Mouse (Mus musculus): ENCODE data around the gene Gbp3.
"Not testable (repeated sequence)": the region's sequence is repeated elsewhere in the genome, so short reads cannot be mapped to it uniquely, and the experiment has no call there.

The Gbp3 gene

DNA sequence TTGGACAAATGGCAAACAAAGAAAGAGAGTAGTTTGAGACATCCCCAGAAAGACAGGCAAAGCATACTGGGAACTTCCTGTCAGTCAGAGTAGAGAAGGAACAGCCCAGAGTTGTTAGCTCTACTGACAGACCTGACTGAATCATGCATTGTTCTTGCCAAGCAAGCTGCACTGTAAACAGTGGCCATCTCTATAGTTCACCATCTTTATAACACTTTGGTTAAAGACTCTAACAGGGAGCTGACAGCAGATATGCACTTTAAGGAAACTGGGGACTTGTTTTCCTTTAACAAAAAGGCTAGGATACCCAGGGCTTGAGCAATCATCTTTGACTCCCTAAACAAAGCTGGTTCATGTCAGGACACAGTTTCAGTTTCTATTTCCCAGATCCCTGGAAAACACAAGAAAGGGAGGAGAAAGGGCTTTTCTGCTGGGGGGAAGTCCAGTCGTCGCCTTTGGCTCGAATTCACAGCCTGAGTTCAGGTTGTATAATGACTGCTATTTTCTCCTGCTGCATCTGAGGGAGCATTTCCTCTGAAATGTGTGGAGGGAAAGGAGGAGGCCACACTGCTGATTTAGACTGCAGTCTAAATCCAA is at the start of gene Gbp3:
Gene Gbp3 (plus strand): TSS at position 395 of the 597 bp plus-strand sequence.
- peak in 1 of 2 experiments; percentile 48 for DNase-seq (ENCODE audit: low spot score in 2 of 2)

DNA sequence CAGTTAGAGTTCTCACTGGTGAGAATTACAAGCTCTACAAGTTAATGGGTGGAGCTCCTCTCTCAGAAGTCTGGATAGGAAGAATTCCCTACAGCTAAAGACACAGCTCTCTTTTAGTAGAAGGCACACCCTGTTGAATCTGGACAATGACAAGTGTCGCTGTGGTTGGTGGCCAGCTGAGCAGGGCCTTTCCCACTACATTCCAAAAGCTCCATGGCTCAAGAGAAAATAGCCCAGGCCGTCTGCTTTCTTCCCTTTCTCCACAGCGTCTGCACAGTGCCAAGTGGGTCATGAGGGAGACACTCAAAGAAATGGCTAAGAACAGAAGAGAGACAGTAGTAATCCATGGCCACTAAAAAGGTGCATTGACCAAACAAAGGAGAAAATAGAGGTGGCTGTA is 31.7 kb upstream of the Gbp3 start:
- no peak for DNase-seq (ENCODE audit: low spot score in 2 of 2)

DNA sequence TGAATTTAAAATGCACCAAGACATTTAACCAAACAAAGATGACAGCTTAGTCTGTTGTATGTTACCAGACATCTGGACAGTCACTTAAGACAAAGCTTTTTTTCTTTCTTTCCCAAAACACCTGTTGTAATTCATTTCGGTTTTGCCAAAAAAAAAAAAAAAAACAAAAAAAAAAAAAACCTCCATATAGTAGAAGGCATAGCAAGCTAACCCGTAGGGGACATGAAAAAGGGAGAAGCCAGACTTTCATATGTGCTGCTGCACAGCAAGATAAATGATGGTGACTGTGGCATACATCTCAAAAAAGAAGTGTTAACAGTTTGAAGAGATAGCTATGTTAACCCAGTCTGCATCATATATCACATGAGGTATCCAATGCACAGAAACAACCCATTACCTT is 30.2 kb upstream of the Gbp3 start:
- no peak for DNase-seq (ENCODE audit: low spot score in 2 of 2)

DNA sequence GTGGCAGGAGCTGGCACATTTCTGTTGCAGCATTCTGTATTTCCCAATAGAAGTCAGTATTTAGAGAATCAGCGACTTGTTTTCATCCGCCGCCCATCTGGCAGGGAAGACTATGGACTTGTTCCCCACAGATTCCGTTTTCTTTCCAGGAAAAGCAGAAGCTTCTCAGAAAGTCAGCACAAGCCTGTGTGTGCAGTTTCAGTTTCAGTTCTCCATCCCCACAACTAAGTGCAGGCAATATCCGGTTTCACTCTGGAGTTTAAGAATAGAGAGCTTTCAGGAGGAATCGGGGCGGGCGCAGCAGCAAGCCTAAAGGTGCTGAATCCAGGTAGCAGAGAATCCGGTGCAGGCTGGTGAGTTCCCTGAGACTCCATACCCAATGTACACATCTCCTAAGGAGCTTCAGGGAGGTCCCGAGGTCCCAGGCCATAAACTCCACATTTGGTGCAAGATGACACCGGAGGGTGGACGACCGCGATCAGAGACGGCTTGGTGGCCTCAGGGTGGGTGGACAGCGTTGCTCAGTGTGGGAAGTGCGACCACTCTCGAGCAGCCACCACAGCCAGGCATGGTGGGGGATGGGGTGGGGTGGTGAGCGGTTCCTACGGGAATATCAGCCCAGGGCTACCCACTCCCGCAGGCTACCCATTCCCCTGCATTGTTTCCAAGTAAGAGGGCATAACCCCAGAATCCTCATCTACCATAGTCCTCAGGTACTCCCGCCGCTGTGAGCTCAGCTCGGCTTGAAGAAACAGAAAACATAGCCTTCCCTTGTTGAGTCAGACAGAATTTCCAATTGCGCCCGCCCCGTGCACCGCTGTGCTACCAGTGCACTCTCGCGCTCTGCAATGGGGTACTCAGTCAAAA is 29.5 kb upstream of the Gbp3 start, which contains the start of gene Gbp7:
Gene Gbp7 (plus strand): TSS at position 256 of the 867 bp plus-strand sequence.
- DNase-seq (ENCODE audit: low spot score in 2 of 2) = peak; percentile 45 to 47

DNA sequence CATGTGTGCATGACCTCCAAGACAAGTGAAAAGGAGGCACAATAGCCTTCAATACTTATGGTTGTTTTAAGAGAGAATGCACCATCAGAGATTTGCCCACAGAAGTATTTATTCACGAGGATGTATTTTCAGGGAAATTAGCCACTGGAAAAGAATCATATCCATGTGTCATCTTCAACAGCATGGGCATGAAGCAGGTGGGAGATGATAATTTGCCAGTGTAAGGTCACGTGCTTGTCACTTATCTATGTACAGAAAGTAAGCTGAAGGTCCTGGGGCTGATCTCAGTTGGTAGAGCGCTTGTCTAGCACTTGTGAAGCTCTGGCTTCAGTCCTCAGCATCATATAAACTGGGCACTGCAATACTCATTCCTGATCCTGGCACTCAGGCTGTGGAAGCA is 28.2 kb upstream of the Gbp3 start:
- no peak for DNase-seq (ENCODE audit: low spot score in 2 of 2)

DNA sequence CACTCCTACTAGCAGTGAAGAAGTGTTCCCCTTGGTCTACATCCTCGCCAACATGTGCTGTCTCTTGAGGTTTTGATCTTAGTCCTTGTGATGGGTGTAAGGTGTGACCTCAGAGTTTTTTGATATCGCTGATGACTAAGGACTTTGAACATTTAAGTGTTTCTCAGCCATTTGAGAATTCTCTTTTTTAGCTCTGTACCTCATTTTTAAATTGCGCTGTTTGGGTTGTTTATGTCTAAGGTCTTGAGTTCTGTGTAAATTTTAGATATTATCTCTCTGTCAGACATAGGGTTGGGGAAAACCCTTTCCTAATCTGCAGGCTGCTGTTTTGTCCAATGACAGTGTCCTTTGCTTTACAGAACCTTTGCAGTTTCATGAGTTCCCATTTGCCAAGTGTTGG is 26.6 kb upstream of the Gbp3 start:
- no peak for DNase-seq (ENCODE audit: low spot score in 2 of 2)

DNA sequence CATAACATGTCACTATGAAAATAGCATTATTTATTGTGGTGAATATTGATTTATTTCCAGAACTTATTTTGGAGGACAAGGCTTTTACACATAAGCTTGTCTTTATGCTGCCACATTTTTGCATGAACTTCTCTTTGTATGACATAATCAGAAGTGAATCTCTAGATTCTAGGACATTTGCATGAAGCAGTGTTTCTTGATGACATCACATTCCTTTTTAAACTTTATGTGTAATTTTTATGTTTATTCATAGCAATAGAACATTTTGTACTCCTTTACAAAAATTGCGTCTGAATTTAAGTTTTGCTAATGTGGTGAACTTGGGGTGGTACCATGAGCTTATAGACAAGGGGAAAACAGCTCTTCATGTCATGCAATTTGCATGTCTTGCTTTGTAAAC is 24.2 kb upstream of the Gbp3 start:
- DNase-seq (ENCODE audit: low spot score in 2 of 2) = no peak

DNA sequence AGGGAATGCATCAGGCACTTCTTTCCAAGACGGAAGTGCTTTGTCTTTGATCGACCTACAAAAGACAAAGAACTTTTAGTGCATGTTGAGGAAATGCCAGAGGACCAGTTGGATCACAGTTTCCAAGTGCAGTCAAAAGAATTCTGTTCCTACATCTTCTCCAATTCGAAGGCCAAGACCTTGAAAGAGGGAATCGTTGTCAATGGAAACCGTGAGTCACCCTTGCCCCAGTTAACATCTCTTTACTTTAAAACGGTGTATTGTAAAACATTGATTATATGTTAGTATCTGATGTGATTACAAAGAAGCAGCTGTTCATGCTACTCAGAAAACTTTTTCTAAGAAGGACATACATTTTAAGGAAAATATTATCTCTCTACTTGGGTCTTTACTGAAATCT is 18.4 kb upstream of the Gbp3 start:
- no peak for DNase-seq (ENCODE audit: low spot score in 2 of 2)

DNA sequence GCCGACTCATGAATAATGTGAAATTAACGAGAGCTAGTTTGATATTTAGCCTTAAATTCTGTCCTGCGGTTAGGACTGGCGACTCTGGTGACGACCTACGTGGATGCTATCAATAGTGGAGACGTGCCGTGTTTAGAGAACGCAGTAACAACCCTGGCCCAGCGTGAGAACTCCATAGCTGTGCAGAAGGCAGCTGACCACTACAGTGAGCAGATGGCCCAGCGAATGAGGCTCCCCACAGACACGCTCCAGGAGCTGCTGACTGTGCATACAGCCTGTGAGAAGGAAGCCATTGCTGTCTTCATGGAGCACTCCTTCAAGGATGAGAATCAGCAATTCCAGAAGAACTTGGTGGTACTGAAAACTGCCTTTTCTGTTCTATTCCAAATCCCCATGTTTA is 17.1 kb upstream of the Gbp3 start:
- not testable (repeated sequence) for DNase-seq (ENCODE audit: low spot score in 2 of 2)

DNA sequence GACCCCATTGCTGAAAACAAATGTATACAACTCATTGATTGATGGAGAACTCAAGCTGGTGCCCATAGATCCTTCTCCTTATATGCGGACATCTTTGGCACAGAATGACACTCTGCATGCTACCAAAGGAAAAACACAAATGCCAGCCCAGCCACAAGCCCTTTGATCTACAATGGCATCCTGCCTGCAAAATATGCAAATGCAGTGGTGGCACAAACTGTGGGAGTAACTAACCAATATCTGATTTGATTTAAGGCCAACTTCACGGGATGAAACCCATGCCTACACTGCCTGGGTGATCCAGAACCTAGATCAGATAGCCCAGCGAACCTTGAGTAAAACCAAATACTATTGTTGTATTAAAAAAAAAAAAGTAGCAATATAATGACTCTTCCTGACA is 13.1 kb upstream of the Gbp3 start:
- DNase-seq (ENCODE audit: low spot score in 2 of 2) = no peak

DNA sequence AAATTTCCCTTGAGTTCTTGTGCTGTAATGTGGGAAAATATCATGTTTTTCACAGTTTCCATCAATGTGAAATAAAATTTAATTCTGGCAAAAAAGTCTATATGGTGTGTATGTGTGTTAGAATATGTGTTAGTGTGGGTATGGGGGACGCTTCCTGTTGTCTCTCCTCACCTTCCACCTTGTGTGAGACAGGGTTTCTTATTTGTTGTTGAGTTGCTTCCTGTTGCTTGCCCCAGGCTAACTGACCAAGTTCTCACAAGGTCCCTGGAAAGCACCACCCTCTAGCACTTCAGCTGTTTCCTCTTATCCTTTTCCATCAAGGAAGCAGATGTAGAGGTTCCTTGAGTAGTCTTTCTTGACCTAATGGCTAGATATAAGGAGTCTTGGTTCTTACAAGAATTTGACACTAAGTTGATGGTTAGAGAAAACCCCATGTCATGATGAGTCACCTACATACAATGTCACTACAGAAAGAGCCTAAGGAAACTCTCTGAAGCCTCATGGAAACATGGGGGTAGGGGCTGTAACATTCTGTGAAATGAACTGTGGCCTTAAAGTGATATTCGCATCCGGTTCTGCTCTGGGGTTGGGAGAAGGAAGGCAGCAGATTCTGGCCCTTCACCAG is 9.7 kb upstream of the Gbp3 start:
- DNase-seq (ENCODE audit: low spot score in 2 of 2) = no peak

DNA sequence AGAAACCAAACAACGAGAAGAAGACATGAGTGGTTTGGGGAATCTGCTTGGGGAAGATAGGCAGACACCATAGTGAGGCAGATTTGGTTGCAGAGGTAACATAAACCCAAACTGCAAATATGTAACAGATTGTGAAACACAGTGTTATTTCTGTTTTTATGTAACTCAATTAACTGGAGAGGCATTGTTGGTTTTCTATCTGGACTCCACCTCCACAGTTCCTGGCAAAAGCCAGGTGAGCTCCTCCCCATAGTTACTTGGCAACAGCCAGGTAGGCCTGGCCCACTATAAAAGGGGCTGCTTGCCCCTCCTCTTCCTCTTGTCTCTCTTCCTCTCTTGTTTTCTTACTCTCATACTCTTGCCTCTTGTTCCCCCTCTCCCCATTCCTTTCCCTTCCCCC is 5.2 kb upstream of the Gbp3 start:
- no peak for DNase-seq (ENCODE audit: low spot score in 2 of 2)

DNA sequence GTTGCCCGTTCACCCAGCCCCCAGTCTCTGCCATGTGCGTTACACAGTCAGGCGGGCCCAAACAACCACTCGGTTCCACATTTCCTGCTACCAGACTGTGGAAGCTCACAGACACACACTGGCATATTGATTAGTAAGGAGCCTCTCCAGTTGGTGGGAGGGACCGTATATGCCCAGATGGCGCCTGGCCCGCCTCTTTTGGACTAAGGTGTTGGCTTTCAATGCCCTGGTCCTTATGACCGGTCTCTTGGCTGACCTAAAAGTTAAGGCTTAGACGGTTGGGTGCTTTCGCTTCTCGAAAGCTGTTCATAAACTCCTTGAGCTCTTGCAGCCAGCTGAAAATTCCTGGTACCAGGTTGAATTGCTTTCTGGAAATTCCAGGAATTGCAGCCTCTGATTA is 4.2 kb upstream of the Gbp3 start:
- no peak for DNase-seq (ENCODE audit: low spot score in 2 of 2)

DNA sequence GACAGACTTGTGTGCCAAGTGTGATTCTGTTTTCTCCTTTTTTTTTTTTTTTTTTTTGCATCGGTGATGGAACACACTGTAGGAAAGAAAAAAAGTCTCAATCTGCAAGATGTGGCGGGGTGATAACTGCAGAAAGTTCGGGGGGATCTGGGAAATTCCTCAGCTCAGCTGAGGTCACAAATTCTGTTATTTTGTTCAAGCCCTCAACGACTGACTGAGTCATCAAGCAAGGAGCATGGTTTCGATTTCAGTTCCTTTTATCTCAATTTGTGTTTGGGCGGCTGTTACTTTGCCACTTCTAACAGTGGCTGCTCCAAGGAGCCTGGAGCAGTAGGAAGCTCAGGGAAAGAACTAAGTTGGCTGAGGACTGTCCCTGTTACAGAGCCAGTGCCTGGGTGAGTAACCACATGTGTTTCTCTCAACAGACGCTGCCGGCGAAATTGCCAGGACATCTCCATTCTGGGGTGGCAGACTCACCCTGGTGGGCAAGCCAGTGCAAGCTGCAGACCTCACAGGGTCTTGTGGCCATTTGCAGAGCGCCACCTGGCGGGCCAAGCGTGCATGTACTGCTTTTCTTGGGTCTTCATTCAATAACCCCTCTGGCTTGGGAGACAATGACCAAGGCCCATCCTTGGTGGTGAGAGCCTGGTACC is 596 bp downstream of the Gbp3 start:
- peak; percentile 77 for DNase-seq (ENCODE audit: low spot score in 2 of 2)

DNA sequence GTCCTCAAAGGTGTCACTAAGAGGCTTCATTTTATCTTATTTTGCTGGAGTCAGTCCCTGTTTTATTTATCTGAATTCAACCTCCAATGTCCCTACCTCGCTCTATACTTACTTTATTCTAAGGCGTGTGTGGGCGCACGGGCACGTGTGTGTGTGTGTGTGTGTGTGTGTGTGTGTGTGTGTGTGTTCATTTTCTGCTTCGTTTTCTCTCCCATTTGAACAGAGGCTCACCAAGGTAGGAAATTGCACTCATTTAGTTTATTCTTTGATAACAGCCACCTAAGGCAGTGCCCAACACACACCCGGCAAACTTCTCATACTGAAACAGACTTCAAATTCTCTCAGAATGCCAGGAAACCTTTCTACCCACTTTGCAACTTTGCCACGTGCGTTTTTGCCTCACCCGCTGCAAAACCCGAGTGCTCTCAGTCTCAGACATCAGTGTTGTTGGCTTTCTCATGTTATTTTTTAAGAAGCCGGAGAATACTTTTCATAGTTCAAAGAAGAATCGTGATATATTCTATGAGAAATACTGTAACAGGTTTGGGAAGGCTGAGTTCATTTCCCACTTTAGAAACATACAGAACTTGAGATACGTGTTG is 1.3 kb downstream of the Gbp3 start:
- no peak for DNase-seq (ENCODE audit: low spot score in 2 of 2)

DNA sequence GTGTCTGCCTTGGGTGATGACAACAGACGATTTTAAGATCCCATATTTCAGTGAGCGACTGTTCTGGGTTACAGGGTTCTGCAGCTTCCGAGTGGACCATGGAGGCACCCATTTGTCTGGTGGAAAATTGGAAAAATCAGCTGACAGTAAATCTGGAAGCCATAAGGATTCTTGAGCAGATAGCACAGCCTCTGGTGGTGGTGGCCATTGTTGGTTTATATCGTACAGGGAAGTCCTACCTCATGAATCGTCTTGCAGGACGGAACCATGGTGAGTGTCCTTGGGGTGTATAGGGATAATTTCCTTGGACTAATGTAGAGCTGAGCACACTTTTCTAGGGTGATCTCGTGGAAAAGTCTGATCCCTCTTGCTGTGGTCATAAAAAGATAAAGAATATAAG is 1.8 kb downstream of the Gbp3 start:
- DNase-seq (ENCODE audit: low spot score in 2 of 2) = no peak

DNA sequence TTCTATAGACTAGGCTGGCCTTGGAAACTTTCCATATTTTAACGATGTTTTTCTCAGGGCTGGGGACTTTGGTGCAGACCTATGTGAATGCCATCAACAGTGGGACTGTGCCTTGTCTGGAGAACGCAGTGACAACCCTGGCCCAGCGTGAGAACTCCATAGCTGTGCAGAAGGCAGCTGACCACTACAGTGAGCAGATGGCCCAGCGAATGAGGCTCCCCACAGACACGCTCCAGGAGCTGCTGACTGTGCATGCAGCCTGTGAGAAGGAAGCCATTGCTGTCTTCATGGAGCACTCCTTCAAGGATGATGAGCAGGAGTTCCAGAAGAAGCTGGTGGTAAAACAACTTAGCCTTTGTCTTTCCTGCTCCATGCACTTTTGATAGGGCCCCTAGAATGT is 7.7 kb downstream of the Gbp3 start:
- not testable (repeated sequence) for DNase-seq (ENCODE audit: low spot score in 2 of 2)

DNA sequence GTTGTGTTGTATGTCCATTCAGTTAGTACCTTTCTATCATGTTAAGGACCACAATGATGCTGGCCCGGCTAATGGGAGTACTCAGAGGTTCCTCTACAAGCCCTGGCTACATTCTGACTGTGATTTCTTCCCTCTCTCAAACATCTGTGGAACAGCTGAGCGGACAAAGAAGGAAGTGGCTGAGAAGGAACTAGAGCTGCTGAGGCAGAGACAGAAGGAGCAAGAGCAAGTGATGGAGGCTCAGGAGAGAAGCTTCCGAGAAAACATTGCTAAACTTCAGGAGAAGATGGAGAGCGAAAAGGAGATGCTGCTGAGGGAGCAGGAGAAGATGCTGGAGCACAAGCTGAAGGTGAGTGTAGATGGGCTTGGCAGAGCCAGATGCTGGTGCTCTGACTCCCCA is 10.9 kb downstream of the Gbp3 start:
- DNase-seq (ENCODE audit: low spot score in 2 of 2) = no peak

DNA sequence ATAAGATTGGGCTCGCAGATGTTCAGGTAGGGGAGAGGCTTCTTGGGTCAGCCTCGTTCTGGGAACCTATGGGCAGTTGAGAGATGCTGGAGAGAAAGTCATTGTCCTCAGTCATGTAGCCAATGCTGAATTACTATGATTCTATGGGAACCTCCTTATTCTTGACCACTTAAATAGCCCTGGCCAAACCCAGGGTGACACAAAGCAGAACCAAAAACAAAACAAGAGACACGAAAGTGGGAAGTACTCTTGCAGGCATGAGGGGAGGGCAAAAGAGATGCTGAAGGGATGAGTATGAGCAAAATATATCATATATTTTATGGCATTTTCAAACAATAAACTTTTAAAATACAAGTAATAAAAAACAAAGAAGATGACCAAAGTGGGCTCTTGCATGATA is 17.3 kb downstream of the Gbp3 start:
- no peak for DNase-seq (ENCODE audit: low spot score in 2 of 2)

DNA sequence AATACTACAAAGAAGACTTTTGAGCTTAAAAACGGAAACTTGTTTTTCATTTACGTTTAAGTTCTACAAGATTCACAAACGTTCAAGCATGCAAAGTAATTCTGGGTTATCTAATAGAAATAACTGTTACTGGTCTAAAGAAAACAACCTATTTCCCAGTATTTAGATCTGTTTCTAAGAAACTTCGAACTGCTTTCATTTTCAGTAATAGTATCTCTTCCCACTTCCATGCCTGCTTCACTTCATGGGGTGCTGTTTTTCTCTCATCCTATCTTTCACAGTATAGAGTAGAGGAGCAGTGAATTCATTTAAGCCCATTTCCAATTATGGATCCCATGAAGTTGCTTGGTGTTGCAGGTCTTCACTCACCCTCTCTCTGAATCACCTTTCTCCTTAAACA is 18.5 kb downstream of the Gbp3 start:
- no peak for DNase-seq (ENCODE audit: low spot score in 2 of 2)

DNA sequence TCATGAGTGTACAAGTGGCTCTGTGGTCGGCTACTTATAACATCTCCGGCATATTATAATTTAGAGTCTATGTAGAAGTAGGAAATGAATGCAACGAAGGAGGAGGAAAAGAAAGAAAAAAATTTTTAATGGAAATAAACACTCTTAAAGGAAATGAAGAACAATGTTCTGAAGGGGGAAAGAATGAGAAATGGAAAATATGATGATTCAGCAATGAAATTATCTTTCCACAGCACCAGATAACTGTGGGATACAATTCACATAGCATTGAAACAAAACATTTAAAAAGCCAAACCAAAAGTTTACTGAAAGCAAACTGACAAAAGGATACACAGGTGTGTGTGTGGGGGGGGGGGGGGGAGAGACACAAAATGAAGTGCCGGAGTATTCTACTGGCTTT is 23.2 kb downstream of the Gbp3 start:
- no peak for DNase-seq (ENCODE audit: low spot score in 2 of 2)

DNA sequence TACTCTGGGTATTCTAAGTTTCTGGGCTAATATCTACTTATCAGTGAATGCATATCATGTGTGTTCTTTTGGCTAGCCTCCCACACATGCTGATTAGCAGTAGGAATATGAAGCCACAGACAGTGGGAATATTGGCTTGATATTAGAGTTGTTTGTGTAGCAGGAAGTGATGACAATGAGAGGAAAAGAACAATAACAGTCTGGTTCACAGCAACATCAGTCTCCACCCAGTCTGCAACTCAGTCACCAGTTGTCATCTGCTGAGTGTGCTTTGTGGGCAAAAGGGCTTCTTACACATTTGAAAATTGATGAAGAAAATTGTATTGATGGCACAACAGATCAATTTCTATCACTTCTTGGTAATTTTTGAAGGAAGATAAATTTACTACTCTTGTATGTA is 27.6 kb downstream of the Gbp3 start:
- no peak for DNase-seq (ENCODE audit: low spot score in 2 of 2)

Measured in urinary bladder, adult 18-20 months (tissue).